Mouse (Mus musculus): ENCODE measurements around the gene G0s2.

- TF ChIP-seq CTCF (IDR thresholded peaks at IDR 0.05) (no peak), EP300 (IDR thresholded peaks at IDR 0.05) (no peak)
Observed at GRCm38 (mm10) chr1:193299995-193300394, 27.0 kb upstream of the G0s2 start.
